Mouse (Mus musculus) ovary, postnatal 10 days (tissue): ENCODE results near the gene Lypla2.
"Not testable (repeated sequence)": the region's sequence is repeated elsewhere in the genome, so short reads cannot be mapped to it uniquely, and the experiment has no call there.

Source experiments
- DNase-seq: peaks from one replicate; pipeline ENCODE4 v3.0.0; 2022; ENCODE audit warnings: low spot score

Lypla2 gene

DNA sequence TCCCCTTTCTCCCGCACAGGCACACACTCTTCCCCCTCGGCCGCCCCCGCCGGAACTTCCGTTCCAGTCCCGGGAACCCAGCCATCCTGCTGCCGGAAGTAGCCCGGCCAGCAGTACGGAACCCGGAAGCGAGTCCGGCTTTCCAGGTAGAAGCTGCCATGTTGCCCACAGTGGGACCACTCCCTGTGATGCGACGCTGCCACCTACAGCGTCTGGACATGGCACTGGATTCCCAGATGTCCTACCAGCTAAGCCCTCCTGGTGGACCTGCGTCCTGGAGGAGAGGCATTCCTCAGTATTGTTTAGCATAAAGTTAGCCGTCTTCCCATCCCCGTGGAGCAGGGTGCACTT lies at the start of gene Lypla2:
Gene Lypla2, minus strand, starts transcription at position 71 of the 351 bp plus-strand sequence.
- peak; percentile 75 for DNase-seq

DNA sequence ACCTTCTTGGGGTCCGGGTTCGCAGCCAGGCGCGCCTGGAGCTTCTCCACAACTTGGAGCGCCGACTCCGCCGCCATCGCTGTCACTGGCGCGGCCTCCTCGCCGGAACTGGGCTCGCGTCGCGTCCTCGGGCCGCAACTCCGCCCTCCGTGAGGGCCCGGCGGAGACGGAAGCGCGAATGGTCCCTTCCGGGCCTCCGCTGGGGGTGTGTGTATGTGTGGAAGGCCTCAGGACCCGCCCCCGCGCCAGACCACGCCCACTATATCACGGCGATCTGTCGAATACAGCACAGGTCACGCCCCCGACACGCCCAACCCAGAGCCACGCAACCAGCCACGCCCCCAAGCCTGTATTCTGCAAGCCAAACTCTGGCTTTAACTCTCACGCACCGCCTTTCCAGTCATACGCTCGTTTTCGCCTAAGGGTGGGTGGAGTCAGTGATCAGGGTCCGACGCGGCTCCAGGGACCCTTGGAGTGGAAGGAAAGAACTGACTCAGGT lies 49.2 kb upstream of the Lypla2 start, which contains the start of gene Eloa:
Gene Eloa, minus strand, starts transcription at position 215 of the 499 bp plus-strand sequence.
- DNase-seq: peak; percentile 92

DNA sequence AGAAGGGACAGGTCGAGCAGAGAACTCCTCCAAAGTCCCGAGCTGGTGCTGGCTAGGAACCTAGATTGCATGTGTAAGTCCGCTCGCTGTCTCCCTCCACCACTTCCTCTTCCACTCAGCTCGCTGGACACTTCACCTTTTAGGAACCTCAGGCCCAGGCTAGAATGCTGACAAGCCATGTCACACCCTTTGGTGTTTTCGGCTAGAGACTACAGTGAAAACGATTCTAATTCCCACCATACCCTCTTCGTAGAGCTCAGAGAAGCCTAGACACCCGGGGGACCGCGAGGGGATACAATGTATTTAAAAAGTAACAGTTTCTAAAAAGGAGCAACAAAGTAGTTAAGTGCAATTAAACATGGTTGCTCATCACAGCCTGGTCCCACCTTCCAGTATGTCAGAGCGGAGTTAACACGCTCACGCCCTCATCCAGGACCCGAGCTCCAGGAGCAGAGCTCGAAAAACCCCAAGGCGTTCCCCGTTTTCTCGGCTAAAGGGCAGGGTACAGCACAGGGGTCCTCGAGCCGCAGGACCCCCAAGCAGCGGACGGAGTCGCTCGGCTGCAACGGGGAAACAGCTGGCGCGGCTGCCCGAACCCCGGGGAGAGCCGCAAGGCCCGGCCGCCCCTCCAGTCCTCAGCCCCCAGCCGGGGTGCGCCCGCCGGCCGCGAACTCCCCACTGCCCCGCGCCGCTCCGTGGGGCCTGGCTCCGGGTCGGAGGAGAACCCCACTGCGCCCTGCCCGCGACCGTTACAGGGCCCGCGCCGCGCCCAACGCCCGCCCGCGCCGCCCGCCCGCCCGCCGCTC lies 48.5 kb upstream of the Lypla2 start:
- DNase-seq: no peak

DNA sequence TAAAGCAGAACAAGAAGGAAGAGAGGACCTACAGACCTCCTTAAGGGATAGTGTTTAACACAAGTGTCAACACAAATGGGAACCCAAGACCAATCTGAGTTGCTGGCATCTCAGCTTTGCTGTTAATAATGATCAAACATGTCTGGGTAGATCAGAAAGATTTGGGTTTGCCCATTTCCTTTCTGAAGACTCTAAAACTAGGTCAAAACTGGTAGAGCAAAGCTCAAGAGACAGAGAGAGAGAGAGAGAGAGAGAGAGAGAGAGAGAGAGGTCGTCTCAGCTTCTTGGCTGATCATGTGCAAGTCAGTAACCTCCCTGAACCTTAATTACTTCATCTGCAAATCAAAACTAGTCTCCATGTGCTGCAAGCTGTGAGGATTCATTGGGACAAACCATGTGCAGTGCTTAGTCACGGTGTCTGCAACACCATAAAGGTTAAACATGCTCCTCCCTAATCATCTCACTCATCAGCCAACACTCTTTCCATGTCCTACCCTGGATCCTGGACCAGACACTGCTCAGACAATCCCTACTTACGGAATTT lies 43.7 kb upstream of the Lypla2 start:
- no peak for DNase-seq

DNA sequence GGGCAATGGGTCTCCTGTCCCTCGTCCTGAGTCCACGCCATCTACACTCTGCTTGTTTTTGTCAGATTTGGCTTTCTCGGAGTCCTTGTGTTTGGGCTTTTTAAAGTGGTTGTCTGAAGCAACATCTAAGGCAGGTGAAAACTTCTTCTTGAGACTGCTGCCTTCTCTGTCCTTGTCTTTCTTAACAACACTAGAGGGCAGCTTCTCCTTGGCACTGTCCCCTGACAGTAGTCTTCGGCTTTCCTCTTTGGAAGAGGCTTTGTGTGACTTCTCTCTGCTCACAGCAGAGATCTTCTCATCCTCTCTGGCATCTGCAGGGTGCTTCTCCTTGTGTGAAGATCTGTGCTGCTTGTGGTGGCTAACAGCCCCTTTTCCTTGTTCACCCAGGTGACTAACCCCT lies 38.2 kb upstream of the Lypla2 start:
- DNase-seq: no peak

DNA sequence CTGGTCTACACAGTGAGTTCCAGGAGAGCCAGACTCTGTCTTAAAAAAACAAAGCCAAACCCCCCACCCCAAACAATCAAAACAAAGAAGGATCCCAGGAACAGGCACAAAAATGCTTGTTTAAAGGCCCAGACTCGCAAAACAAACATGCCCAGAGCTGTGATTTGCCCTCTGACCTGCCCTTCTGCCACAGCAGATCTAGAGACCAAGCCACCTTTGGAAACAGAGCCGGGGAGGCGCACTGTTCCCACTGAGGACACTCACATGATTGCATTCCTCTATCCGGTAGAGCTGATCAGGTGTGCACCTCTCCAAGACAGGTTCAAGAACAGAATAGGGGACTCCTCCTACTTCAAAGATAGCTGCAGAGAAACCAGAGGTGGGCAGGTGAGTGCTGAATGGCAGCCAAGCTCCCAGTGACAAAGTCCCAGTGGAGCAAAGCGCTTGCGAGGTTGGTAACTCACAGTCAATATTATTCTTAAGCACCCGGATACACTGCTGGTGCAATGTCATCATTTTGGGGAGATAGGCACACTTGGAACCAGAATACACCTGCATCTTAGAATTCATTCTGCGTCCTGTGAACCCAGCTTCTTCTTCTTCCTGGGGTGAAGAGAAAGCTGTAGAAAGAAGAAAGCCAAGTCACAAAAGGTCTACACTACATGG lies 36.5 kb upstream of the Lypla2 start:
- DNase-seq: no peak

DNA sequence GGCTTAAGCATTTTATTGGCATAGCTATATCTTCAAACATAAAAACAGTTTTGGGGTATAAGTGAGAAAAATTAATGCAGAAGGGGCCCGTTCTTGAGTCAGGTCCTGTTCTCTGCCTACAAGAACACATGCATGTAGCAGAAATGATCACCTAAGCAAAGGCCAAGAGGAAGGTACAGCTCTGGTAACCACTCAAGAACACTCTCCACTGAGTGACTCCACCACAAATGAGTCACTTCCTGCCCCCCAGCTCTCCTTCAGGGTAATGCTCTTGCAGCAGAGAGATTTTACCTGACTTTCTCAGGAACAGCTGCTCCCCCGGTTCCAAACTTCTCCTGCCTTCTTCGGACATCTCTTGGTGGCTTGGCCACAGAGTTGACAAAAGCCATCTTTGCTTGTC lies 34.4 kb upstream of the Lypla2 start:
- no peak for DNase-seq

DNA sequence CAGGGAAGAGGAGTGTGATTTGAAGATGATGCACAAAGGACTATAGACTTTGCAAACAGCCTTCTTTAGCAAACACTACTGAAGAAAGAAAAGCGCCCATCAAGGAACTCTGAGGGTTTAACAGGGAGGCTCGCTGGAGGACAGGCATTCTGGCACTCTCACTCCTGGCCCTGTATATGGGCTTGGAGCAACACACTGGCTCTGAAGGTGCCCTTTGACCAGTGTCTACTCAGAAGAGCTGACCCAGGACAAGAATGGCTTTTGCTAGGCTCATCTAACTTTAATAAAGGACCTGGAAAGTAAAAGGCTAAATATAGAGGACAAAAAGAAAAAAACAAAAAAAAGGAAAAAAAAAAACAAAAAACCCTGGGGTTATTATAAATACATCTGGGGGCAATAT lies 32.5 kb upstream of the Lypla2 start:
- DNase-seq: no peak

DNA sequence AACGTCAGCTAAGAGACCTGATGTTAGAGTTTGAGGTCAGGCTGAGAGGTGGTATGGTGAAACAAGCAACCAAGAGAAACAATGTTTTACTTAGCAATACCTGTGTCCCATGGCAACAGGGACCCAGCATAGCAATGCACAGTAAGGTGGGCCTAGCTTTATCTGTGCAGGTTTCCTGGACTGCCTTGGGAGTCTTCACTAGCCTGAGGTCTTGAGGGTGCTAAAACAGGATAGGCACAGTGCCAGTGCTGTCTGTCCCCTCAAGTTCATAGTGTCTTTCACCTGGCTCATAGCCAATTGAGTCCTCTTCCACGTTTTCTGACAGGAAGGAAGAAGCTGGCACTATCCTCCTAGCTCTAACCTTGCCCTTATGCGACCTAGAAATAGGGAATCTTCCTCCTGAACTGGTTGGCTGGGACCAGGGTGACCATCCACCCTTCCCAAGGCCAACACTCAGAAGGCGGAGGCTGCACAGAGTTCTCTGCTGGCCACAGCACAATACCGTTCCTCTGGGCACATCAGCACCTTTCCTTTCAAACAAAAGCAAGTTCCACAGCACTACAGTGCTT lies 31.8 kb upstream of the Lypla2 start:
- no peak for DNase-seq

DNA sequence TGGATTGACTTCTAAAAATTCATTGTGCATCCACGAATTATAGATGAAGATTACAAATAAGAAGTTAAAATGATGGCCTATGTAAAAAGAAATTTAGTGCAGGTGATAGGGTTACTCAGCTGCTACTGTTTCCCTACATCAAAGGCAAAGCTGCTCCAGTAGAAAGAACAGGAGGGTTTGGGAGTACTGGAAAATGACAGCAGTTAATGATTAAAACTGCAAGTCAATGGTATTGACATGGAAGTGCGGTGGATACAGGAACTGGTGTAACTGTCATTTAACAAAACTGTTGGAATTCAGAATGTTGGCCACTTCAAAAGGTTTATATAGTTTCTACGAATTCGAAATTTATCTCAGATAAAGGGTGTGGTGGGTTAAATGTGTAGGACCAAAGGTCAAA lies 22.7 kb upstream of the Lypla2 start:
- no peak for DNase-seq

DNA sequence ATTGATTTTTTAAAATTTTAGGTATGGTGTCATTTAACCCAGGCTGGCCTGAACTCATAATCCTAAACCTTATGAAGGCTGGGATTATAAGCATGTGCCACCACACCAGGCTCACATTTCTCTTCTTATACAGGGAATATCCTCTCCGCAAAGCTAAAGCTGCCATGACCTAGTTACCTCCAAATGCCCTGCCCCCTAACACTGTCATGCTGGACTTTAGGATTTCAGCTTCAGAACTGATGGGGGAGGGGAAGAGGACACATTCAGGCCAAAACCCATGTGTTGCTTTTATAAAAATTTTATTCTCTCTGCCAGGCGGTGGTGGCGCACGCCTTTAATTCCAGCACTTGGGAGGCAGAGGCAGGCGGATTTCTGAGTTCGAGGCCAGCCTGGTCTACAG lies 21.5 kb upstream of the Lypla2 start:
- no peak for DNase-seq

DNA sequence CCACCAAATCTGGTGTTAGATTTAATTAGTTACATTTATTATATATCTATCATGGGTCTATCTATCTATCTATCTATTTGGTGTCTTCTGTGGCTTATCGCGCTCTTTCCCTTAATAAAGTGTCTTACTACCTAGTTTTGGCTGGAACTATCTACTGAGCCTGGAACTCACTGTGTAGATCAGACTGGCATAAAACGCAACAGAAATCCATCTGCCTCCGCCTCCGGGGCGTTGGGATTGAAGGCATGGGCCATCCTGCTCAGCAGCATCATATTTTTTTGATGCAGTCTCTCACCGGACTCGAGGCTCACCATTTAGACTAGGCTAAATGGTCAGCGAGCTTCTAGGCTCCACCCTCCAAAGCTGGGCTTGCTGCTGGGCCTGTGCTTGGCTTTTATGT lies 15.3 kb upstream of the Lypla2 start:
- DNase-seq: no peak

DNA sequence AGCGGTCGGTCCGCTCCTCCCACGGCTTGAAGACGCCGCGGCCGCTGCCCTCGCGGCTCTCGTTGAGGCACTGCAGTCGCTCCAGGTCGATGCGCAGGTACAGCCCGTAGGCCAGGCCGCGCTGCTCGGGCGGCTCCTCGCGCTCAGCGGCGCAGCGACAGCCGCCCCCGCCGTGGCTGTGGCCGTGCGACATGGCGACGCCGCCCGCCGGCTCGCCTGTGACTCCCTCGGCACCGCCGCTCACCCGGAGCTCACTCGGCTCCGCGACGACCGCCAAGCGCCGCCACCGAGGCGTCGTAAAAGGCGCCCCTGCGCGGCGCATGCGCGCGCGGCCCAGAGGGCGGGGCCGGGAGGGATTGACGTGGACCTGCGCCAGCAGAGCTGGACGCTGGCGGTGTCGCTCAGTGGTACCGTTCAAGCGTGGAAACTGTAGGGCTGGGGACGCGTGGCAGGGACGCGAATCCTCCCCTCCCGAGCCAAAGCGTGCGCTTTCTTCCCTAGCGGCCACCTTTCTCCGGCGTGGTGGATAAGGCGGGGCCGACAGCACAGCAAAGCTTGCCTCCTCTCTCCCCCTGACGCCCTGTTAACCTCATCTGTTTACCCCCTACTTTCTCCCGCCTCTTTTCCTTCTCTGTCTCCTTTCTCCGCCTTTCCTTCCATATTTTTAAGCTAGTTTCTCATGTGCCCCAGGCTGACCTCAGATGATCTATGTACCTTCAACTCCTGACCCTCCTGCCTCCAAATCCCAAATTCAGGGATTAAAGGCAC lies 14.7 kb upstream of the Lypla2 start, which contains the start of gene Pithd1:
Gene Pithd1, minus strand, starts transcription at position 322 of the 768 bp plus-strand sequence.
- peak; percentile 92 for DNase-seq

DNA sequence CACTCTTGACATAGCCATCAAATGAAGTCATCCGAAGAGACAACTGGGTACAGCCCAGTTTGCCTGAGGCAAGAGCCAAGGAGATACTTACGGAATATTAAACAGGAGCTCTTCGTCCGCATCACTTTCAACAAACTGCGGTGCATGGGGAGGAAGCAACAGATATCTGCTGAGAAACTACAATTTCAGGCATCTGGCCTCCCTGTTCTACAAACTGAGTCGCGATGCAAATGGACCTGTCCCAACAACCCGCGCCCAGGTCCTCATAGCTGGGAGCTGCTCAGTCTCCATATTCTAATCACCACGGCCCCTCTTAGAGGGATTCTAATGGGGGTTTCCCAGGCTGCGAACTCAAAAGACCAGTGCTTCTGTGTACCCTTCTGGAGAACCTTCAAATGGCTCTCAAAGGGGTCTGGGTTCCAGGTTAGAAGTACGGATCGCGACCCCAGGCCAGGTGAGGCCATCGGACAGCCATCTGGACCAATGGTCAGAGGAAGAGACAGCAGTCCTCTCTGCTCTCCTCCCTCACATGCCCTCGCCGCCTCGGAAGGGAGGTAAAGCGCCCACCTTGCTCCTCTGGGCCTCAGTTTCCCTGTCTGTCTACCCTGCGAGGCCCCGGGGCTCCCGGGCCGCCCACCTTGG lies 14.0 kb upstream of the Lypla2 start:
- DNase-seq: no peak

DNA sequence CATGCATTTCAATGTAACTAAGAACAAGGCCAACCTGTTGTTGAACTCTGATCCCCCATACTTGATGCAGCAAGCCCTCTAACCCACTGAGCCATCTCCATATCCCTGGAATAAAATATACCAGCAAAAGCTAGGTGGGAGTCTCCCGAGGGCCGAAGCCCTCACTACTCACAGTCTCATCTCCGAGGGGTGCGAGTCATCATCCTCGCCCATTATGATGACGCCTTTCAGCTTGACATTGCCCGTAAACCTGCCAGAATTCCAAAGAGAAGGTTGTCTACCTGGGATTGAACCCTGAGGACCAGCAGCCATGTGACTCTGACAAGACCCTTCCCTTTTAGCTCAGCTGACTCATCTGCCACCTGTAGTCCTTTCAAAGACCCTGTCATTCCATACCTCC lies 13.3 kb upstream of the Lypla2 start:
- no peak for DNase-seq

DNA sequence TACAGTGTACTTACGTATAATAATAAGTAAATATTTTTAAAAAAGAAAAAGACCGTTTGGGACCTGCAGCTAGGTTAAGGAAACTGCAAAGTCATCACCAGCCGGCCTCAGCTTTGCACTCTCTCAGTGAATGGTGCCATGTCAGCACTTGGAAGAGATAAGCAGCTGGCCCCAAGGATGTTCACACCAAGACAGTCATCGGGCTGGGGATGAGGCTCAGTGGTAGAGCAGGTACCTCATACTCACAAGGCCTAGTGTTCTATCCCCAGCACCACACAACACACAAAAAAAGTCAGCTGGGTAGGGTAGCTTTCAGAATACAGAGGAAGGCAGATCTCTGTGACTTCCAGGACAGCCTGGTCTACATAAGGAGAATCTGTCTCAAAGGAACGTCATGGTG lies 12.8 kb upstream of the Lypla2 start:
- no peak for DNase-seq

DNA sequence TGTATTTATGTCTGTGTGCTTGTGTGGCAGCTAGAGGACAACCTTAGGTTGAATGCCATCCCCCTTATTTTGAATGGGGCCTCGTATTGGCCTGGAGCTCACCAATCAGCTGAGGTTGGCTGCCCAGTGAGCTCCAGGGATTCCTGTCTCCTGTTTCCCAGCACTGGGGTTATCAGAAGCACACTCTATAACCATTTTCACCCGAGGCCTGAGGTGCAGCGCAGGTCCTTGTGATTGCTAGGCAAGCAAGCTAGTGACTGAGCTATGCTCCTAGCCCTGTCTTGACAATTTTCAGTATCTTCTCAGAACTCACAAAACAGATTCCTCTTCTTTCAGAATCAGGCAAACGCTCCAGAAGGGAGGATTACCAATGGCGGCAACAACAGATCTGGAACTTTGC lies 12.1 kb upstream of the Lypla2 start:
- no peak for DNase-seq

DNA sequence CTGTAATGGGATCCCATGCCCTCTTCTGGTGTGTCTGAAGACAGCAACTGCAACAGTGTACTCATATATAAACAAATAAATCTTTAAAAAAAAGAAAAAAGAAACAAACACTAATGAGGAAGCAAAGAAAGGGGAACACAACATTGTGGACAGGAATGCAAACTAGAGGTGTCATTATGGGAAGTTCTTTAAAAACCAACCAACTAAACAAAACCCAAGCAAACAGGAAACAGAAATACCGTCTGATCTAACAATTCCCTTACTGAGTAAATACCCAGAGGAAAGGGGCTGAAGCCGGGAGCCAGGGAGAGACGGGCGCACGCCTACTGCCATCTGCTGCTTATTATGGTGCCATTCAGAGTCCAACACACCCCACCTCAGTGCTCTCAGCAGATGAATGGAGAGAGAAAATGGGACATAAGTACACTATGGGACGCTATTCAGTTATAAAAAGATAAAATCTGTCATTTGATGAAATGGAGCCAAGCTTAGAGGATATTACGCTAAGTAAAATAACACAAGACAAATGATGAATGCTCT lies 9.2 kb upstream of the Lypla2 start:
- DNase-seq: no peak

DNA sequence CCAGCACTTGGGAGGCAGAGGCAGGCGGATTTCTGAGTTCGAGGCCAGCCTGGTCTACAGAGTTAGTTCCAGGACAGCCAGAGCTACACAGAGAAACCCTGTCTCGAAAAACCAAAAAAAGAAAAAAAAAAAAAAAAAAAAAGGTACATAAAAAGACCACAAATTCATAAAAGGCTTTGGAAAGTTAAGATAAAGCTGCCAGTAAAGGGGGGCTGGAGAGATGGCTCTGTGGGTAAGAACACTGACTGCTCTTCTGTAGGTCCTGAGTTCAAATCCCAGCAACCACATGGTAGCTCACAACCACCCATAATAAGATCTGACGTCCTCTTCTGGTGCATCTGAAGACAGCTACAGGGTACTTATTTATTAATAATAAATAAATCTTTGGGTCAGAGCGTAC lies 7.8 kb upstream of the Lypla2 start:
- not testable (repeated sequence) for DNase-seq

DNA sequence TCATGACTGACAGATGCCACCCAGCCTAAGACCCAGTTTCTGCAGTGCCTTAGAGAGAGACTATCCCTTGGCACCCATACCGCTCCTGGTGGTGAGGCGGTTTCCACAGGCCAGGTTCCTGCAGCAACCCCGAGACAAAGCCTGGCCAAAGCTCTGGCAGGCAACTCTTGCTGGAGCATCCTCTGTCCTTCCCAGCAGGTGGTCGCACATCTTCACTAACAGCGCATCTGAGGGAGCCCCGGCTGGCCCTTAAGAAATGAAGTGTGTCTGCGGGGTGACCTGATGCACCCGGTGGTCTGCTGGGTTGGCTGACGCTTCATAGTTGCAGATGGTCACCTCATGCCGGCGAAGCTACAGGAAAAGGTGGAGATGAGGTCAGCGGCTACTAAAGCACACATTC lies 3.7 kb upstream of the Lypla2 start:
- DNase-seq: no peak
